In genomic region chr9:122865697-122866166, GRCm38 (mm10) we compare ENCODE assay signal across 8 mouse cellular contexts. TPM values are rescaled to one million over a fixed set of nuclear protein-coding genes. Genes with fewer than 3 reads are reported as not detected.
A peak's percentile ranks its signal among the peaks of the same experiment; 100 is the strongest.
DNase-seq lines count a peak whose midpoint lies in the region; ATAC-seq and TF ChIP-seq lines count a peak whose summit lies in the region.

Gene Zfp445, minus strand, starts transcription at chr9:122866006.

- no peaks in the 10 kb centered on the region for H3K4me1 ChIP-seq in bone marrow, adult 2 months (ENCODE audit: control insufficient read depth, insufficient read depth, low read length)
- H3K4me1 ChIP-seq in embryonic facial prominence, embryonic 15.5 days: peaks cover 15% of the 10 kb centered on the region
- H3K4me1 ChIP-seq in limb, embryonic 14.5 days (ENCODE audit: control insufficient read depth, insufficient read depth, low read length): peaks cover 8% of the 10 kb centered on the region
- H3K4me1 ChIP-seq in midbrain, postnatal 0 days (ENCODE audit: insufficient read depth, low read length): peaks cover 12% of the 10 kb centered on the region; the same call in 1 of the 2 replicates

- TF ChIP-seq POLR2A in bone marrow, adult 2 months (IDR thresholded peaks at IDR 0.05; ENCODE audit: borderline replicate concordance, control insufficient read depth, low read depth, low read length): peak; percentile 57; the same call in 1 of the 2 replicates
- 0 out of 2 replicates have a peak, but pooled peaks have one; percentile 57 for TF ChIP-seq POLR2A in limb, embryonic 14.5 days (IDR thresholded peaks at IDR 0.05; ENCODE audit: borderline replicate concordance, extremely low read depth, insufficient read depth, insufficient read length)

- peak; percentile 90 for ATAC-seq in embryonic facial prominence, embryonic 15.5 days (ENCODE audit: insufficient number of reproducible peaks, low FRiP score, low TSS enrichment, low read depth)
- ATAC-seq in limb, embryonic 14.5 days (ENCODE audit: low FRiP score, low read depth): peak; percentile 90
- ATAC-seq in midbrain, postnatal 0 days (ENCODE audit: low FRiP score): peak; percentile 91

- peak within 1 kb of the TSS; percentile 87 for H3K27ac ChIP-seq in bone marrow, adult 2 months (ENCODE audit: control insufficient read depth, insufficient read depth, low read depth, low read length, poor library complexity)
- peak within 1 kb of the TSS; percentile 77 for H3K27ac ChIP-seq in embryonic facial prominence, embryonic 15.5 days (replicated peaks)
- peak within 1 kb of the TSS; percentile 68 for H3K27ac ChIP-seq in limb, embryonic 14.5 days (replicated peaks; ENCODE audit: low read depth, low read length)
- peak within 1 kb of the TSS; percentile 85 for H3K27ac ChIP-seq in midbrain, postnatal 0 days (ENCODE audit: low read depth, low read length)

- WGBS in bone marrow, adult 2 months: 2% methylated on average over 34 of the region's 34 CpGs
- 1% methylated on average over 34 of the region's 34 CpGs for WGBS in embryonic facial prominence, embryonic 15.5 days
- WGBS in limb, embryonic 14.5 days: 1% methylated on average over 34 of the region's 34 CpGs
- under 1% methylated on average over 34 of the region's 34 CpGs for WGBS in midbrain, postnatal 0 days

- peaks cover 18% of the 10 kb centered on the region for H3K36me3 ChIP-seq in embryonic facial prominence, embryonic 15.5 days
- H3K36me3 ChIP-seq in limb, embryonic 14.5 days (ENCODE audit: control insufficient read depth, insufficient read depth, low read length): peaks cover 17% of the 10 kb centered on the region
- peaks cover 11% of the 10 kb centered on the region; the same call in 1 of the 2 replicates for H3K36me3 ChIP-seq in midbrain, postnatal 0 days (ENCODE audit: insufficient read depth, low read length)

- H3K27me3 ChIP-seq in embryonic facial prominence, embryonic 15.5 days: no peaks in the 10 kb centered on the region
- no peaks in the 10 kb centered on the region for H3K27me3 ChIP-seq in limb, embryonic 14.5 days (ENCODE audit: control insufficient read depth, insufficient read depth, low read length)
- no peaks in the 10 kb centered on the region for H3K27me3 ChIP-seq in midbrain, postnatal 0 days (ENCODE audit: insufficient read depth, low read length)

- DNase-seq in 416B (ENCODE audit: low read depth): peak; percentile 94
- peak; percentile 81 for DNase-seq in heart, adult 8-10 months (ENCODE audit: low spot score)
- DNase-seq in kidney, adult 9 months: peak; percentile 89
- peak; percentile 89 for DNase-seq in limb, embryonic 14.5 days (ENCODE audit: low spot score)
- peak; percentile 91 for DNase-seq in midbrain, postnatal 0 days (ENCODE audit: low spot score)
- peak; percentile 54 to 67 for DNase-seq in spleen, postnatal 14 days (ENCODE audit: low spot score in 2 of 2)

- no peaks in the 10 kb centered on the region for H3K9me3 ChIP-seq in embryonic facial prominence, embryonic 15.5 days (replicated peaks)
- peaks cover 9% of the 10 kb centered on the region for H3K9me3 ChIP-seq in limb, embryonic 14.5 days (ENCODE audit: control insufficient read depth, low read length)
- 0 out of 2 replicates have a peak, but pooled peaks cover 9% of the 10 kb centered on the region for H3K9me3 ChIP-seq in midbrain, postnatal 0 days (ENCODE audit: low read length)

- no peak for TF ChIP-seq CTCF in bone marrow, adult 2 months (IDR thresholded peaks at IDR 0.05; ENCODE audit: control insufficient read depth, insufficient read depth, low read length)
- no peak for TF ChIP-seq CTCF in midbrain, postnatal 0 days (IDR thresholded peaks at IDR 0.05)

- peak within 1 kb of the TSS; percentile 55 for H3K4me2 ChIP-seq in embryonic facial prominence, embryonic 15.5 days (replicated peaks)
- peak within 1 kb of the TSS; percentile 75 for H3K4me2 ChIP-seq in limb, embryonic 14.5 days (replicated peaks; ENCODE audit: low read depth, low read length, severe bottlenecking)
- H3K4me2 ChIP-seq in midbrain, postnatal 0 days (ENCODE audit: low read depth, low read length, poor library complexity, severe bottlenecking): peak within 1 kb of the TSS; percentile 52

- peak within 1 kb of the TSS; percentile 98 for H3K4me3 ChIP-seq in bone marrow, adult 2 months (replicated peaks; ENCODE audit: control insufficient read depth, low read depth, low read length)
- peak within 1 kb of the TSS; percentile 87 for H3K4me3 ChIP-seq in embryonic facial prominence, embryonic 15.5 days (replicated peaks)
- peak within 1 kb of the TSS; percentile 71 for H3K4me3 ChIP-seq in limb, embryonic 14.5 days (replicated peaks; ENCODE audit: low read length)
- H3K4me3 ChIP-seq in midbrain, postnatal 0 days (ENCODE audit: low read depth, low read length): peak within 1 kb of the TSS; percentile 81

- peak within 1 kb of the TSS; percentile 77 for H3K9ac ChIP-seq in embryonic facial prominence, embryonic 15.5 days
- H3K9ac ChIP-seq in limb, embryonic 14.5 days (ENCODE audit: low read depth, low read length, severe bottlenecking): peak within 1 kb of the TSS; percentile 89
- peak within 1 kb of the TSS; percentile 78 for H3K9ac ChIP-seq in midbrain, postnatal 0 days (replicated peaks; ENCODE audit: low read length, poor library complexity, severe bottlenecking)

RNA-seq across cellular contexts. Expression of gene Zfp445, which starts in this region (rescaled TPM):
- 11.4 and 26.8 TPM in 2 replicates for polyA plus RNA-seq in bone marrow, adult 2 months (2011; ENCODE audit: insufficient read depth, insufficient read length, low replicate concordance, missing spikeins)
- polyA plus RNA-seq in embryonic facial prominence, embryonic 15.5 days (2015; fragmentation: Nextera tagmentation; extraction: Ambion mirVana): 61.4 and 63.9 TPM in 2 replicates
- total RNA-seq in heart, adult 8-10 months (2022): 10 to 100 TPM; 66.2 to 94.7 (median 75.8) TPM
- polyA plus RNA-seq in limb, embryonic 14.5 days (2012; rRNA removed): 117 and 119 TPM in 2 replicates
- polyA plus RNA-seq in limb, embryonic 14.5 days (2014; fragmentation: Nextera tagmentation; extraction: Ambion mirVana): 60.4 and 65.2 TPM in 2 replicates
- 126 and 187 TPM in 2 replicates for total RNA-seq in midbrain, postnatal 0 days (2014; rRNA removed)
- 70.3 and 77.6 TPM in 2 replicates for polyA plus RNA-seq in midbrain, postnatal 0 days (2015; fragmentation: Nextera tagmentation; extraction: Ambion mirVana)

Comparison
In these comparisons a context has a peak if more than half of its experiments do, and no peak if none do; other contexts are left out.
1. Peak in every context shown above with its lines: DNase-seq, ATAC-seq, H3K4me3 ChIP-seq and H3K27ac ChIP-seq.